Mouse (Mus musculus): Measurements from ENCODE around the gene Ap4m1. TPM values are rescaled to one million over a fixed set of nuclear protein-coding genes. Genes with fewer than 3 reads are reported as not detected.
"Not testable (repeated sequence)": the region's sequence is repeated elsewhere in the genome, so short reads cannot be mapped to it uniquely, and the experiment has no call there.

Ap4m1 gene
- polyA plus RNA-seq, 1 experiment from 2014 or later = 13.1 TPM

DNA sequence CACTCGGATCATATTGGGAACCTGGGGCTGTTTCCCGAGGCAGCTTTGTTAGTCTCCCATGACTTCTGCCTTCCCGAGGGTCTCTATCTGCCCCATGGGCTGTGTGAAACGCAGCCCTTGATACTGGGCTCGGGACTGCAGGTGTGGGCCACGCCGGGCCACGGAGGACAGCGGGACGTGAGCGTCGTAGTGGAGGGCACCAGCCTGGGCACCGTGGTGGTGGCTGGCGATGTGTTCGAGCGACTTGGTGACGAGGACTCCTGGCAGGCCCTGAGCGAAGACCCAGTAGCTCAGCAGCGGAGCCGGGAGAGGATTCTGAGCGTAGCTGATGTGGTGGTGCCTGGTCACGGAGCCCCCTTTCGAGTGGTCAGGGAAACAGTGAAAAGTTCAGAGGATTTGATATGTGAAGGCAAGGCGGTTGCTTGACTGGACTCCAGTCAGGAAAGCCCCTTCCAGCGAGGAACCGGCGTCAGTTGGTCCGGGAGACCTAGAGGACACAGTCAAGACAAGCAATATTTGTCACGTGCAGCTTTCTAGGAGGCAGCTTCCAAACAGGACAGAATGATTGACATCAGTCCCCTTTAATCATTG lies 23.0 kb downstream of the Ap4m1 start:
- peak overlapping the region; percentile 90 for H3K27ac ChIP-seq
- peak overlapping the region; percentile 82 for H3K9ac ChIP-seq (ENCODE audit: low read depth, low read length)
- H3K27me3 ChIP-seq (ENCODE audit: insufficient read depth, low read length) = no peaks in the 10 kb centered on the region
- DNase-seq (ENCODE audit: low spot score) = peak; percentile 74
- peak overlapping the region; percentile 59 for H3K4me3 ChIP-seq (replicated peaks; ENCODE audit: low read depth, low read length)
- H3K4me1 ChIP-seq (replicated peaks; ENCODE audit: insufficient read depth, low read length) = no peaks in the 10 kb centered on the region
- no peaks in the 10 kb centered on the region for H3K9me3 ChIP-seq (replicated peaks; ENCODE audit: low read length)
- H3K36me3 ChIP-seq (ENCODE audit: insufficient read depth, low read length) = no peaks in the 10 kb centered on the region
- TF ChIP-seq CTCF (IDR thresholded peaks at IDR 0.05; ENCODE audit: low read depth) = no peak
- ATAC-seq (replicated peaks; ENCODE audit: low FRiP score, low read depth) = peak; percentile 46
- WGBS = under 1% methylated on average over 29 of the region's 29 CpGs
- peak overlapping the region; percentile 99 for H3K4me2 ChIP-seq (ENCODE audit: low read length)

DNA sequence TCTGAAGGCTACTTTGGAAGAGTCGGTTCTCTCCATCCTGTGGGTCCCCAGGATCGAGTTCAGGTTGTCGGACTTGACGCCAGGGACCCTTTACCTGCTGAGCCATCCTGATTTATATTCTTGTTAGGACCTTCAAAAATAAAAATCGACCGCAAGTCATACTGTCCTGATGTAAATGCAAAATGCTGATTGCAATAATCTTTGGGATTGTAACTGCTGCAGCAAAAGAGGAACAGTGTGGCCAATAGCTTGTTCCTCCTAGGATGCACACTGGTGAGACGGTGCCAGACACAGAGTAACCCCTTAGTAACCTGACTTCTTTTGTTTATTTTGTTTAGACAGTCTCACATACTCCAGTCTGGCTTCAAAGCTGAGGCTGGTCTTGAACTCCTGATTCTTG lies 23.7 kb downstream of the Ap4m1 start:
- 59% methylated on average over 7 of the region's 7 CpGs for WGBS
- H3K27ac ChIP-seq = no peak overlapping the region
- peak overlapping the region; percentile 99 for H3K4me2 ChIP-seq (ENCODE audit: low read length)
- H3K9ac ChIP-seq (ENCODE audit: low read depth, low read length) = peak overlapping the region; percentile 82
- DNase-seq (ENCODE audit: low spot score) (peak; percentile 8), ATAC-seq (replicated peaks; ENCODE audit: low FRiP score, low read depth) (no peak)
- H3K4me3 ChIP-seq (replicated peaks; ENCODE audit: low read depth, low read length) = 0 out of 2 replicates have a peak overlapping the region, but pooled peaks have one; percentile 59
- H3K4me1 ChIP-seq (replicated peaks; ENCODE audit: insufficient read depth, low read length) = no peaks in the 10 kb centered on the region
- H3K27me3 ChIP-seq (ENCODE audit: insufficient read depth, low read length) = no peaks in the 10 kb centered on the region
- no peak for TF ChIP-seq CTCF (IDR thresholded peaks at IDR 0.05; ENCODE audit: low read depth)
- no peaks in the 10 kb centered on the region for H3K9me3 ChIP-seq (replicated peaks; ENCODE audit: low read length)
- H3K36me3 ChIP-seq (ENCODE audit: insufficient read depth, low read length) = no peaks in the 10 kb centered on the region

DNA sequence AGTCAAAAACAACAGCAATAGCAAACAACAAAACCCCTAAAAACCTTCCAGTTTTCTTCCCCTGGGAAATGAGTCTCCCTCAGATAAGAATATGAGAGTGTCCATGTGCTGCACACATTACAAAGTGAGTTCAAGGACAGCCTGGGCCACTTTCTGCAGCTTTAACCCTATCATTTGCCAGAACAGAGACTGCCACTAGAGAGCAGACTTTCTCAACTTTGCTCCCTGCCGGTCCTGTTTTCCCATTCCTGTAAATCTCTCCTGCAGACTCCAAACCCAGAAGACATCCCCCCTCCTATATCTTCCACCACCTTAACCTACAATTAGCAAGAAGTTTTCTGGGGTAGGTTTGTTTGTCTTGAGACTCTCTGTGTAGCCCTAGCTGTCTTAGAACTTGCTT lies 27.8 kb downstream of the Ap4m1 start:
- no peak for ATAC-seq (replicated peaks; ENCODE audit: low FRiP score, low read depth)
- WGBS = 7% methylated on average over 1 of the region's 1 CpGs
- TF ChIP-seq CTCF (IDR thresholded peaks at IDR 0.05; ENCODE audit: low read depth) = peak; percentile 66
- H3K27me3 ChIP-seq (ENCODE audit: insufficient read depth, low read length) = no peaks in the 10 kb centered on the region
- no peak overlapping the region for H3K9ac ChIP-seq (ENCODE audit: low read depth, low read length)
- H3K36me3 ChIP-seq (ENCODE audit: insufficient read depth, low read length) = no peaks in the 10 kb centered on the region
- H3K27ac ChIP-seq = no peak overlapping the region
- H3K4me3 ChIP-seq (replicated peaks; ENCODE audit: low read depth, low read length) = no peak overlapping the region
- peak; percentile 42 for DNase-seq (ENCODE audit: low spot score)
- no peaks in the 10 kb centered on the region for H3K9me3 ChIP-seq (replicated peaks; ENCODE audit: low read length)
- no peaks in the 10 kb centered on the region for H3K4me1 ChIP-seq (replicated peaks; ENCODE audit: insufficient read depth, low read length)
- no peak overlapping the region for H3K4me2 ChIP-seq (ENCODE audit: low read length)

DNA sequence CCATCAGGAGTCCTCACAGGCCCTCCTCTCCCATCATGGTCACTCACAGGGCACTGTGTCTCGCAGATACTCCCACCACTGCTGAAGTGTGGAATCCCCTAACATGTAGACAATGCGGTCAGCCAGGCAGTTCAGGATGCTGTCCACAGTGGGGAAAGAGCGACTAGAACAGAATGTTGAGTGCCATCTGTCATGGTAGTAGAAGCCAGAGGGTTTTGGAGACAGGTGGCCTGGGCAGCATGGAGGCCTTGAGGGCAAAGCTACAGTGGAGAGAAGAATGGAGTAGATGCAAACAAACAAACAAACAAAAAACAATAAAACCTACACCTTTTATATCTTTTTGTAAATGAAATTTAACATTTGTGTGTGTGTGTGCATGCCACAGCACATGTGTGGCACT lies 30.3 kb downstream of the Ap4m1 start:
- 87% methylated on average over 3 of the region's 3 CpGs for whole genome bisulfite sequencing
- Histone ChIP-seq H3K4me1 (replicated peaks; ENCODE audit: insufficient read depth, low read length) (no peaks in the 10 kb centered on the region), H3K36me3 (ENCODE audit: insufficient read depth, low read length) (no peaks in the 10 kb centered on the region), H3K9ac (ENCODE audit: low read depth, low read length) (no peak overlapping the region), H3K27me3 (ENCODE audit: insufficient read depth, low read length) (no peaks in the 10 kb centered on the region), H3K4me2 (ENCODE audit: low read length) (no peak overlapping the region), H3K27ac (no peak overlapping the region), H3K9me3 (replicated peaks; ENCODE audit: low read length) (no peaks in the 10 kb centered on the region), H3K4me3 (replicated peaks; ENCODE audit: low read depth, low read length) (no peak overlapping the region)
- no peak for ATAC-seq (replicated peaks; ENCODE audit: low FRiP score, low read depth)
- TF ChIP-seq CTCF (IDR thresholded peaks at IDR 0.05; ENCODE audit: low read depth) = no peak
- DNase-seq (ENCODE audit: low spot score) = no peak

DNA sequence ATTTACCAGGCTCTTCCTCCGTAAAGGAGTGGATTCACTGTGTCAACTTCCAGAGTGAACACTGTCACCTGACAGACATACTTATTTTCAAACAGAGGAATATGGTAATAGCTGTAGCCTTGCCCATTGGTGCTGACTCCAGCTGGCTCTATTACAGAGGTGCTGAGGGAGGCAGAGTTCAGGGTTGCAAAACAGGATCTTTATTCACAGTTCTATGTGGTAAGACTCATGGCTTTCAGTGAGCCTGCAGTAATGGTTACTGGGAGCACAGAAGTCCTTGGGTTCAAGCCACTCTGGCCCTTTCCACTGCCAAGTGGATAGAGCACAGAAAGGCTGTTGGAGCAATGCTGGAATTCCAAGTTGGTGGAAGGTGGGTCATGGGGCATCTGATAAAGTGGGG lies 35.5 kb downstream of the Ap4m1 start:
- DNase-seq (ENCODE audit: low spot score) = no peak
- 87% methylated on average over 1 of the region's 1 CpGs for WGBS
- Histone ChIP-seq H3K36me3 (ENCODE audit: insufficient read depth, low read length) (no peaks in the 10 kb centered on the region), H3K9me3 (replicated peaks; ENCODE audit: low read length) (no peaks in the 10 kb centered on the region), H3K4me2 (ENCODE audit: low read length) (no peak overlapping the region), H3K27me3 (ENCODE audit: insufficient read depth, low read length) (no peaks in the 10 kb centered on the region), H3K4me3 (replicated peaks; ENCODE audit: low read depth, low read length) (no peak overlapping the region), H3K9ac (ENCODE audit: low read depth, low read length) (no peak overlapping the region), H3K4me1 (replicated peaks; ENCODE audit: insufficient read depth, low read length) (no peaks in the 10 kb centered on the region), H3K27ac (no peak overlapping the region)
- no peak for TF ChIP-seq CTCF (IDR thresholded peaks at IDR 0.05; ENCODE audit: low read depth)
- ATAC-seq (replicated peaks; ENCODE audit: low FRiP score, low read depth) = no peak

DNA sequence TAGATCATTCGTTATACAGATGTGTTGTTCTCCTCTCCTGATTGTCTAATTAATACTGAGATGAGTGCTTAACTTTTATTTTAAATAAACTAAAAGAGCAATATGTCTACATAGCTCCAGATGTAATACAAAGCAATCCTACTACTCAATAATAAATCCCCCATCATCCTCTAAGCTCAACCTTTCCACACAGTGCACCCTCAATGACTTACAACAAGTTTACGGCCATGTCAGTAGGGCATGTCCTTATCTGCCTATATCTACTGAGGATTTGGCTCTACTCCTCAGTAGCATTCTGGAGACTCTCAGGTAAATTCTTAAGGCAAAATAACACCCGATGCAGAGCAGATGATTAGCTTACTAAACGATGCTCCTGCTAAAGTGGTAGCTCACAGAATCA lies 36.1 kb downstream of the Ap4m1 start:
- WGBS = 85% methylated on average over 4 of the region's 4 CpGs
- TF ChIP-seq CTCF (IDR thresholded peaks at IDR 0.05; ENCODE audit: low read depth) = no peak

DNA sequence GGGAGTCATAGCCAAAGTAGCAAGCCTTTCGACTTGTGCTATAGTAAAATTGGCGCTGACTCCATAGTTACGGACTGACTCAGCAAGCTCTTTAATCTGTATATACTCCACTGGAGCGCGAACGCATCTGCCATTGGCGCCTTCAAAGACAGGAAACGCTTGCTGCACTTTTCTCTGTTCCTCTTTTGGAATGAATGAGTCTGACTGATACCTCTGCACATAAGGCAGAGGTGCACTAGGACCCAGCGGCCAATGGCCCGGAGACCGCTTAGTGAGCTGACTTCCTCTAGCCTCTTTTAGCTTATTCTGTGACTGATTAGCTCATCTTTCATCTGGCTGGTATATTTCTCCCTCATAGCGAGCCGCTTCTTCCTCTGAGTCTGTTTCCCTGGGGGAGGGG lies 44.8 kb downstream of the Ap4m1 start:
- not testable (repeated sequence) for H3K9me3 ChIP-seq (replicated peaks; ENCODE audit: low read length); H3K4me1 ChIP-seq (replicated peaks; ENCODE audit: insufficient read depth, low read length); H3K27ac ChIP-seq; DNase-seq (ENCODE audit: low spot score); H3K4me3 ChIP-seq (replicated peaks; ENCODE audit: low read depth, low read length); H3K27me3 ChIP-seq (ENCODE audit: insufficient read depth, low read length); H3K9ac ChIP-seq (ENCODE audit: low read depth, low read length); H3K36me3 ChIP-seq (ENCODE audit: insufficient read depth, low read length); H3K4me2 ChIP-seq (ENCODE audit: low read length); ATAC-seq (replicated peaks; ENCODE audit: low FRiP score, low read depth)
- WGBS = 96% methylated on average over 13 of the region's 13 CpGs

More for the DNA sequence above, 36.1 kb downstream of the Ap4m1 start:
- H3K27me3 ChIP-seq (ENCODE audit: insufficient read depth, low read length) = no peaks in the 10 kb centered on the region
- H3K9ac ChIP-seq (ENCODE audit: low read depth, low read length) = no peak overlapping the region
- H3K9me3 ChIP-seq (replicated peaks; ENCODE audit: low read length) = no peaks in the 10 kb centered on the region
- no peak overlapping the region for H3K27ac ChIP-seq
- no peak overlapping the region for H3K4me2 ChIP-seq (ENCODE audit: low read length)
- H3K4me1 ChIP-seq (replicated peaks; ENCODE audit: insufficient read depth, low read length) = no peaks in the 10 kb centered on the region
- H3K4me3 ChIP-seq (replicated peaks; ENCODE audit: low read depth, low read length) = no peak overlapping the region
- DNase-seq (ENCODE audit: low spot score) (no peak), ATAC-seq (replicated peaks; ENCODE audit: low FRiP score, low read depth) (no peak)
- no peaks in the 10 kb centered on the region for H3K36me3 ChIP-seq (ENCODE audit: insufficient read depth, low read length)
